Comparison of ENCODE assay signal across 20 mouse cellular contexts in genomic region chr3:69062764-69063163, GRCm38 (mm10). TPM values are rescaled to one million over a fixed set of nuclear protein-coding genes. Genes with fewer than 3 reads are reported as not detected.
DNase-seq lines count a peak whose midpoint lies in the region; ATAC-seq and TF ChIP-seq lines count a peak whose summit lies in the region.
"Had no signal": no experiment of that assay in that cellular context is flagged by ENCODE, and none has a peak within 500 bp of the region (broad histone marks: within the 10 kb centered on the region; RNA-seq: fewer than 3 reads in every experiment).

No protein-coding gene starts in this region.

- no peaks in the 10 kb centered on the region for H3K36me3 ChIP-seq in liver, postnatal 0 days (replicated peaks; ENCODE audit: insufficient read depth, low read length)
- no peaks in the 10 kb centered on the region for H3K36me3 ChIP-seq in hindbrain, postnatal 0 days (ENCODE audit: insufficient read depth, low read length)
- H3K36me3 ChIP-seq: embryonic facial prominence, embryonic 10.5 days; heart, embryonic 12.5 days; hindbrain, embryonic 10.5 days had no signal

- DNase-seq in 416B (ENCODE audit: low read depth) (peak; percentile 38), A20 (ENCODE audit: low read depth, low spot score) (peak; percentile 63), MEL-GATA-1-ER (ENCODE audit: extremely low read depth, low read depth) (peak; percentile 20)
- no peak for DNase-seq in liver, postnatal 0 days
- DNase-seq in layer of hippocampus, postnatal 36 days: no peak
- DNase-seq in testis, postnatal 14 days (ENCODE audit: low spot score): no peak
- DNase-seq in yolk sac, embryonic 10.5 days (ENCODE audit: low spot score): no peak
- no peak for DNase-seq in hindbrain, postnatal 0 days (ENCODE audit: low spot score)
- DNase-seq: adrenal gland, postnatal 14 days; cerebellum, adult 18-20 months; cerebellum, adult 9-11 months; cerebellum, postnatal 36 days; forebrain, postnatal 0 days; gastrocnemius, postnatal 14 days had no signal

- no peak for TF ChIP-seq CTCF in liver, postnatal 0 days (IDR thresholded peaks at IDR 0.05; ENCODE audit: low read depth)
- TF ChIP-seq CTCF in hindbrain, postnatal 0 days (IDR thresholded peaks at IDR 0.05; ENCODE audit: low read depth): no peak

- TF ChIP-seq EP300 in liver, postnatal 0 days (IDR thresholded peaks at IDR 0.05; ENCODE audit: low read depth): 0 out of 2 replicates have a peak, but pooled peaks have one; percentile 8

- H3K4me3 ChIP-seq in liver, postnatal 0 days (ENCODE audit: low read depth, low read length): no peak overlapping the region
- no peak overlapping the region for H3K4me3 ChIP-seq in hindbrain, postnatal 0 days (ENCODE audit: low read length)
- H3K4me3 ChIP-seq: embryonic facial prominence, embryonic 10.5 days; forebrain, embryonic 13.5 days; heart, embryonic 12.5 days; hindbrain, embryonic 10.5 days had no signal

- WGBS in liver, postnatal 0 days (ENCODE audit: insufficient replicate concordance): 40% methylated on average over 1 of the region's 1 CpGs
- WGBS in hindbrain, postnatal 0 days: 89% methylated on average over 1 of the region's 1 CpGs

- H3K9me3 ChIP-seq in liver, postnatal 0 days (ENCODE audit: low read length): no peaks in the 10 kb centered on the region
- no peaks in the 10 kb centered on the region for H3K9me3 ChIP-seq in hindbrain, postnatal 0 days (ENCODE audit: low read length)
- H3K9me3 ChIP-seq: embryonic facial prominence, embryonic 10.5 days; forebrain, embryonic 13.5 days; heart, embryonic 12.5 days; hindbrain, embryonic 10.5 days had no signal

- H3K27me3 ChIP-seq in liver, postnatal 0 days (ENCODE audit: insufficient read depth, low read length): no peaks in the 10 kb centered on the region
- no peaks in the 10 kb centered on the region for H3K27me3 ChIP-seq in hindbrain, postnatal 0 days (ENCODE audit: insufficient read depth, low read length)
- H3K27me3 ChIP-seq: CH12.LX; forebrain, embryonic 13.5 days; heart, embryonic 12.5 days had no signal

- H3K27ac ChIP-seq in liver, postnatal 0 days (ENCODE audit: low read depth): no peak overlapping the region
- H3K27ac ChIP-seq in hindbrain, postnatal 0 days: no peak overlapping the region
- H3K27ac ChIP-seq: embryonic facial prominence, embryonic 10.5 days; forebrain, embryonic 13.5 days; hindbrain, embryonic 10.5 days; hindbrain, embryonic 14.5 days had no signal

- no peak for ATAC-seq in liver, postnatal 0 days
- ATAC-seq in hindbrain, postnatal 0 days: no peak
- ATAC-seq: forebrain, embryonic 13.5 days; forebrain, postnatal 0 days had no signal

- no peak overlapping the region for H3K4me2 ChIP-seq in liver, postnatal 0 days (ENCODE audit: low read depth, low read length)
- H3K4me2 ChIP-seq in hindbrain, postnatal 0 days (ENCODE audit: low read depth, low read length): no peak overlapping the region
- H3K4me2 ChIP-seq: forebrain, embryonic 13.5 days; heart, embryonic 12.5 days; hindbrain, embryonic 14.5 days had no signal

- H3K4me1 ChIP-seq in liver, postnatal 0 days (ENCODE audit: insufficient read depth): no peaks in the 10 kb centered on the region
- no peaks in the 10 kb centered on the region for H3K4me1 ChIP-seq in hindbrain, postnatal 0 days (ENCODE audit: insufficient read depth, low read length)
- H3K4me1 ChIP-seq: embryonic facial prominence, embryonic 10.5 days; forebrain, embryonic 13.5 days; hindbrain, embryonic 10.5 days had no signal

- H3K9ac ChIP-seq in liver, postnatal 0 days (replicated peaks): no peak overlapping the region
- no peak overlapping the region for H3K9ac ChIP-seq in hindbrain, postnatal 0 days (replicated peaks; ENCODE audit: low read length)
- H3K9ac ChIP-seq: forebrain, embryonic 13.5 days; forebrain, postnatal 0 days; heart, embryonic 12.5 days; hindbrain, embryonic 14.5 days had no signal

RNA-seq across cellular contexts. Expression of gene Trim59, which starts 18.2 kb away (rescaled TPM):
- polyA plus RNA-seq in liver, postnatal 0 days (2015; fragmentation: Nextera tagmentation; extraction: Ambion mirVana): 47.8 and 53.8 TPM in 2 replicates
- total RNA-seq in layer of hippocampus, postnatal 36 days (2021): 10 to 100 TPM; 11.6 to 14.3 TPM
- 5.5 and 8.2 TPM in 2 replicates for total RNA-seq in hindbrain, postnatal 0 days (2014; rRNA removed)
- polyA plus RNA-seq in hindbrain, postnatal 0 days (2015; fragmentation: Nextera tagmentation; extraction: Ambion mirVana): 22.5 and 26.4 TPM in 2 replicates

RNA-seq across cellular contexts. Expression of gene Smc4, which starts 58.2 kb away (rescaled TPM):
- polyA plus RNA-seq in liver, postnatal 0 days (2015; fragmentation: Nextera tagmentation; extraction: Ambion mirVana): 86.5 and 88.3 TPM in 2 replicates
- 1 to 10 TPM; 6.9 to 7.5 TPM for total RNA-seq in layer of hippocampus, postnatal 36 days (2021)
- 7.2 and 12.5 TPM in 2 replicates for total RNA-seq in hindbrain, postnatal 0 days (2014; rRNA removed)
- 34.6 and 45.7 TPM in 2 replicates for polyA plus RNA-seq in hindbrain, postnatal 0 days (2015; fragmentation: Nextera tagmentation; extraction: Ambion mirVana)

RNA-seq across cellular contexts. Expression of gene Ift80, which starts 58.4 kb away (rescaled TPM):
- 2.8 and 3.2 TPM in 2 replicates for polyA plus RNA-seq in liver, postnatal 0 days (2015; fragmentation: Nextera tagmentation; extraction: Ambion mirVana)
- 10 to 100 TPM; 26.0 to 28.4 TPM for total RNA-seq in layer of hippocampus, postnatal 36 days (2021)
- total RNA-seq in hindbrain, postnatal 0 days (2014; rRNA removed): 6.9 and 7.7 TPM in 2 replicates
- 5.3 and 6.5 TPM in 2 replicates for polyA plus RNA-seq in hindbrain, postnatal 0 days (2015; fragmentation: Nextera tagmentation; extraction: Ambion mirVana)

Comparison
In these comparisons a context has a peak if more than half of its experiments do, and no peak if none do; other contexts are left out.
1. DNase-seq: peak in 416B (single experiment), A20 (single experiment) and MEL-GATA-1-ER (single experiment); none in liver, postnatal 0 days (single experiment), layer of hippocampus, postnatal 36 days (0 of 2), testis, postnatal 14 days (single experiment), yolk sac, embryonic 10.5 days (single experiment) and hindbrain, postnatal 0 days (single experiment).